Mouse (Mus musculus) hindbrain, embryonic 11.5 days (tissue): Measurements from ENCODE around the gene Ltbp4. TPM values are rescaled to one million over a fixed set of nuclear protein-coding genes. Genes with fewer than 3 reads are reported as not detected.

Experiments used
- ATAC-seq: fragments of 200-750 bp; cut with Nextera tagmentation; 2 replicates; pipeline ENCODE4 v1.8.0; 2017; ENCODE audit warnings: mild to moderate bottlenecking, moderate TSS enrichment, moderate library complexity; ENCODE audit not compliant: low FRiP score
- DNase-seq: peaks from one replicate; pipeline ENCODE4 v3.0.0-alpha.2; 2015; ENCODE audit warnings: low spot score
- H3K27ac ChIP-seq: fragments of 300-500 bp; sonication (generic); 2 replicates; pipeline ENCODE4 v1.5.1; 2014; ENCODE audit warnings: mild to moderate bottlenecking, low read depth, low read length
- H3K27me3 ChIP-seq: fragments of 300-500 bp; sonication (generic); 2 replicates; pipeline ENCODE4 v1.6.1; 2014; ENCODE audit warnings: mild to moderate bottlenecking, low read length, moderate library complexity, mixed read lengths; ENCODE audit not compliant: control insufficient read depth, insufficient read depth
- H3K36me3 ChIP-seq: fragments of 300-500 bp; sonication (generic); 2 replicates; pipeline ENCODE4 v1.6.1; 2014; ENCODE audit warnings: mild to moderate bottlenecking, low read length, moderate library complexity, mixed read lengths; ENCODE audit not compliant: control insufficient read depth, insufficient read depth
- H3K4me1 ChIP-seq: fragments of 300-500 bp; sonication (generic); replicated peaks from 2 replicates; pipeline ENCODE4 v1.6.1; 2014; ENCODE audit warnings: low read length, mixed read lengths; ENCODE audit not compliant: control insufficient read depth, insufficient read depth
- H3K4me2 ChIP-seq: fragments of 300-500 bp; sonication (generic); replicated peaks from 2 replicates; pipeline ENCODE4 v1.6.1; 2014; ENCODE audit warnings: mild to moderate bottlenecking, low read depth, low read length
- H3K4me3 ChIP-seq: fragments of 300-500 bp; sonication (generic); 2 replicates; pipeline ENCODE4 v1.5.1; 2014; ENCODE audit warnings: low read depth, low read length
- H3K9ac ChIP-seq: fragments of 300-500 bp; sonication (generic); 2 replicates; pipeline ENCODE4 v1.6.1; 2014; ENCODE audit warnings: low read depth, low read length
- H3K9me3 ChIP-seq: fragments of 300-500 bp; sonication (generic); 2 replicates; pipeline ENCODE4 v1.6.1; 2016; ENCODE audit warnings: low read length; ENCODE audit not compliant: control insufficient read depth
- WGBS: fragments of 180-500 bp; shearing (Covaris S2); extraction: QIAGEN DNeasy Blood & Tissue Kit; methylation state at CpG from one replicate; pipeline ENCODE4 v1.1.7; 2014; 5-methylcytosine and 5-hydroxymethylcytosine counted together
- polyA plus RNA-seq: library from polyadenylated mRNA; unstranded; fragments of >200 nt; fragmentation: Nextera tagmentation; extraction: Ambion mirVana; gene quantifications from 2 replicates; pipeline ENCODE4 v1.2.1, GENCODE M21; 2014

The Ltbp4 gene
- polyA plus RNA-seq, 1 experiment from 2014 or later: 2.4 TPM

GRCm38 (mm10) chr7:27306161-27307160, 31.0 kb downstream of the Ltbp4 start:
- H3K4me1 ChIP-seq: peaks cover 2% of the 10 kb centered on the region
- no peak for ATAC-seq
- peak; percentile 60 for DNase-seq
- H3K27me3 ChIP-seq: peaks cover 13% of the 10 kb centered on the region; the same call in 1 of the 2 replicates
- 80% methylated on average over 24 of the region's 24 CpGs for WGBS
- no peak overlapping the region for H3K27ac ChIP-seq
- no peaks in the 10 kb centered on the region for H3K36me3 ChIP-seq
- H3K4me3 ChIP-seq: no peak overlapping the region
- no peaks in the 10 kb centered on the region for H3K9me3 ChIP-seq
- no peak overlapping the region for H3K9ac ChIP-seq
- no peak overlapping the region for H3K4me2 ChIP-seq

- H3K27ac ChIP-seq: no peak overlapping the region
- ATAC-seq (no peak), DNase-seq (no peak)
- H3K9me3 ChIP-seq: no peaks in the 10 kb centered on the region
- H3K4me3 ChIP-seq: no peak overlapping the region
- H3K4me1 ChIP-seq: peaks cover 1% of the 10 kb centered on the region; the same call in 1 of the 2 replicates
- no peak overlapping the region for H3K4me2 ChIP-seq
- peaks cover 9% of the 10 kb centered on the region; the same call in 1 of the 2 replicates for H3K27me3 ChIP-seq
- 86% methylated on average over 17 of the region's 17 CpGs for WGBS
- no peak overlapping the region for H3K9ac ChIP-seq
- no peaks in the 10 kb centered on the region for H3K36me3 ChIP-seq
Measured at GRCm38 (mm10) chr7:27305091-27305730, 32.3 kb downstream of the Ltbp4 start.

- ATAC-seq (no peak), DNase-seq (peak; percentile 83)
- no peak overlapping the region for H3K9ac ChIP-seq
- no peak overlapping the region for H3K4me2 ChIP-seq
- H3K4me1 ChIP-seq: no peaks in the 10 kb centered on the region
- no peak overlapping the region for H3K4me3 ChIP-seq
- H3K27ac ChIP-seq: no peak overlapping the region
- H3K9me3 ChIP-seq: no peaks in the 10 kb centered on the region
- WGBS: 13% methylated on average over 11 of the region's 11 CpGs
- H3K27me3 ChIP-seq: 0 out of 2 replicates have a peak, but pooled peaks cover 2% of the 10 kb centered on the region
- no peaks in the 10 kb centered on the region for H3K36me3 ChIP-seq
Measured at GRCm38 (mm10) chr7:27302172-27302571, 35.3 kb downstream of the Ltbp4 start.

- DNase-seq: no peak
- no peak overlapping the region for H3K4me3 ChIP-seq
- no peak for ATAC-seq
- no peak overlapping the region for H3K4me2 ChIP-seq
- H3K4me1 ChIP-seq: no peaks in the 10 kb centered on the region
- H3K9ac ChIP-seq: no peak overlapping the region
- 89% methylated on average over 5 of the region's 5 CpGs for WGBS
- 0 out of 2 replicates have a peak, but pooled peaks cover 2% of the 10 kb centered on the region for H3K27me3 ChIP-seq
- no peak overlapping the region for H3K27ac ChIP-seq
- H3K36me3 ChIP-seq: no peaks in the 10 kb centered on the region
- H3K9me3 ChIP-seq: no peaks in the 10 kb centered on the region
Measured at GRCm38 (mm10) chr7:27300801-27301200, 36.7 kb downstream of the Ltbp4 start.

DNA sequence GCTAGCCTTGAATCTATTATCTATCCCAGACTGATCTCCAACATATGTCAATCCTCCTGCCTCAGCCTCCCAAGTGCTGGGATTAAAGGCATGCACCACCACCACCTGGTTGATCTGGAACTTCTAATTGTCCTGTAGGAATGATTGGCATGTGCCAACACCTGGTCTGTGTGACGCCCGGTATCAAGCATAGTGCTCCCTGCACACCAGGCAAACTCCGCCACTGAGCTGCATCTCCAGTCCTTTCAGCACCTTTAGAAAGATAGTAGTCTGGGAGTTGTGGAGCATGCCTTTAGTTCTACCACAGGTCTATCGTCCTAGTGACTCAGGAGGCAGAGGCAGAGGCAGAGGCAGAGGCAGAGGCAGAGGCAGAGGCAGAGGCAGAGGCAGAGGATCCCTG, 37.1 kb downstream of the Ltbp4 start:
- no peak overlapping the region for H3K4me2 ChIP-seq
- H3K9me3 ChIP-seq: no peaks in the 10 kb centered on the region
- no peak for ATAC-seq
- DNase-seq: no peak
- H3K27ac ChIP-seq: no peak overlapping the region
- H3K36me3 ChIP-seq: no peaks in the 10 kb centered on the region
- 0 out of 2 replicates have a peak, but pooled peaks cover 2% of the 10 kb centered on the region for H3K27me3 ChIP-seq
- no peak overlapping the region for H3K9ac ChIP-seq
- no peaks in the 10 kb centered on the region for H3K4me1 ChIP-seq
- WGBS: 80% methylated on average over 4 of the region's 4 CpGs
- no peak overlapping the region for H3K4me3 ChIP-seq

DNA sequence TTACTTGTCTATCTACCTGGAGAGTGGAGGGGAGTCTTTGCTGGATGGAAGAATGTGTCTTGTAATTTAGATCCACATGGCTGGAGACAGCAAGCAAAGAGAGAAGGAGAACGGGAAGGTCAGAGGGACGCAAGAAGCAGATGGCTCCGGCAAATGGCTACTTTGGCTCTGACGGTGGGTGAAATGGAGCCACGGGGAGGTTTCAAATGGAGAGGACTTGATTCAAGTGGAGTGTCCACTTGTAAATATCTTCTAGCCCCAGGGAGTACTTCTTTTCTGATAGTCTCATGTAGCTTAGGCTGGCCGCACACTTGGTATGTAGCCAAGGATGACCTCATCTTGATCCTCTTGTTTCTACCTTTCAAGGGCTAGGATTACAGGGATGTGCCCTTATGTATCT, 38.7 kb downstream of the Ltbp4 start:
- Histone ChIP-seq H3K27me3 (0 out of 2 replicates have a peak, but pooled peaks cover 2% of the 10 kb centered on the region), H3K4me2 (no peak overlapping the region), H3K4me1 (no peaks in the 10 kb centered on the region), H3K9me3 (no peaks in the 10 kb centered on the region), H3K4me3 (no peak overlapping the region), H3K27ac (no peak overlapping the region), H3K36me3 (no peaks in the 10 kb centered on the region), H3K9ac (no peak overlapping the region)
- 90% methylated on average over 6 of the region's 6 CpGs for WGBS
- DNase-seq (no peak), ATAC-seq (no peak)

GRCm38 (mm10) chr7:27298033-27298610, 39.4 kb downstream of the Ltbp4 start:
- Histone ChIP-seq H3K4me1 (no peaks in the 10 kb centered on the region), H3K27me3 (0 out of 2 replicates have a peak, but pooled peaks cover 2% of the 10 kb centered on the region), H3K27ac (no peak overlapping the region), H3K4me3 (no peak overlapping the region), H3K36me3 (no peaks in the 10 kb centered on the region), H3K9me3 (no peaks in the 10 kb centered on the region), H3K4me2 (no peak overlapping the region), H3K9ac (no peak overlapping the region)
- ATAC-seq (no peak), DNase-seq (no peak)
- 84% methylated on average over 16 of the region's 16 CpGs for WGBS

DNA sequence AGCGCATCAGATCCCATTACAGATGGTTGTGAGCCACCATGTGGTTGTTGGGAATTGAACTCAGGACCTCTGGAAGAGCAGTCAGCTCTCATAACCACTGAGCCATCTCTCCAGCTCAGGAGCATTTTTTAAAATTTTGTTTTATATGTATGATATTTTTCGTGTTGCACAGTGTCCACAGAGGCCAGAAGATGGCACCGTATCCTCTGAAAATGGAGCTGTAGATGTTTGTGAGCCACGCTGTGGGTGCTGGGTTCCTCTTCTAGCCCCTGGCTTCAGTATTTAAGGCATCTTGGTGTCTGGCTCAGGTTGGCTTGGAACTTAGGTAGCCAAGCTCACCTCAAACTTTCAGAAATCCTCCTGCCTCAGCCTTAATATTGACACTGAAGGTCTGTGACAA, 41.0 kb downstream of the Ltbp4 start:
- no peak overlapping the region for H3K9ac ChIP-seq
- no peak for DNase-seq
- no peaks in the 10 kb centered on the region for H3K4me1 ChIP-seq
- H3K4me2 ChIP-seq: no peak overlapping the region
- H3K9me3 ChIP-seq: no peaks in the 10 kb centered on the region
- H3K27ac ChIP-seq: no peak overlapping the region
- WGBS: 91% methylated on average over 4 of the region's 4 CpGs
- no peak overlapping the region for H3K4me3 ChIP-seq
- H3K27me3 ChIP-seq: no peaks in the 10 kb centered on the region
- no peaks in the 10 kb centered on the region for H3K36me3 ChIP-seq
- ATAC-seq: no peak
